Mouse (Mus musculus): Measurements from ENCODE around the gene Map3k5. TPM values are rescaled to one million over a fixed set of nuclear protein-coding genes. Genes with fewer than 3 reads are reported as not detected.

The Map3k5 gene
- polyA plus RNA-seq, 1 experiment from 2014 or later, result 1.4 TPM

DNA sequence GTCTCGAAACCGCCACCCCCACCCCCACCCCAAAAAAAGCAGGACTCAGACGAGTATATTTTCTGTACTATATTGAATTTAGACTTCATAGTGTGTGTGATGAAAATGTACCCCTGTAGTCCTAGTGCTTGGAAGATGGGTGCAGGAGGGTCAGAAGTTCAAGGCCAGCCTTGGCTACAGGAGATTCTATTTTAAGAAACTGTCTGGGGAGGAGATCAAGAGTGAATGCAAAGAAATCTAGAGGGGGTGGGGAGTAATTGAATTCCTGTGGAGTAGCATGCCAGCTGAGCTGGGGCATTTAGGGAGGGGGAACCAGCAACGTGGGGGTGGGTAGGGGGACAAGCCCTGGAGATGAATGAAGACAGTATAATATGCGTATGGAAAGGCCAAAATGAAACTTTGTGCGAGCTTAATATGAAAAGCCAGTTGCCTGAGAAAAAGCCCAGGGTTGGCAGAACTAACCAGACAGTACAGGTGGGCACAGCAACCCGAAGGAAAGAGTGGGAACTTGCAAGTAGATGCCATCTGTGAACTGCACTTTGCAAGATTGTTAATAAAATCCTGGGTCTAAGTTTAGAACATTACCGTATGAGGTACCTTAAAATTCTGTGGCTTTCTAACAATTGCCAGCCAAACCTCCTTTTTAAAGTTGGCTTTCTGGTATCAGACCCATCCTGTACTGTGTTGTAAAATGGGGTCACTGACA lies 222.9 kb downstream of the Map3k5 start:
- H3K4me1 ChIP-seq (ENCODE audit: insufficient read depth), result peaks cover 11% of the 10 kb centered on the region; the same call in 1 of the 2 replicates
- WGBS (ENCODE audit: insufficient replicate concordance), result 80% methylated on average over 8 of the region's 8 CpGs
- TF ChIP-seq EP300 (IDR thresholded peaks at IDR 0.05; ENCODE audit: low read depth) (no peak), CTCF (IDR thresholded peaks at IDR 0.05; ENCODE audit: low read depth) (no peak)
- H3K9me3 ChIP-seq (ENCODE audit: low read length), result no peaks in the 10 kb centered on the region
- no peak overlapping the region for H3K4me3 ChIP-seq (ENCODE audit: low read depth, low read length)
- H3K36me3 ChIP-seq (replicated peaks; ENCODE audit: insufficient read depth, low read length), result no peaks in the 10 kb centered on the region
- DNase-seq (no peak), ATAC-seq (no peak)
- H3K9ac ChIP-seq (replicated peaks), result no peak overlapping the region
- no peak overlapping the region for H3K4me2 ChIP-seq (ENCODE audit: low read depth, low read length)
- H3K27me3 ChIP-seq (ENCODE audit: insufficient read depth, low read length), result no peaks in the 10 kb centered on the region
- no peak overlapping the region for H3K27ac ChIP-seq (ENCODE audit: low read depth)

DNA sequence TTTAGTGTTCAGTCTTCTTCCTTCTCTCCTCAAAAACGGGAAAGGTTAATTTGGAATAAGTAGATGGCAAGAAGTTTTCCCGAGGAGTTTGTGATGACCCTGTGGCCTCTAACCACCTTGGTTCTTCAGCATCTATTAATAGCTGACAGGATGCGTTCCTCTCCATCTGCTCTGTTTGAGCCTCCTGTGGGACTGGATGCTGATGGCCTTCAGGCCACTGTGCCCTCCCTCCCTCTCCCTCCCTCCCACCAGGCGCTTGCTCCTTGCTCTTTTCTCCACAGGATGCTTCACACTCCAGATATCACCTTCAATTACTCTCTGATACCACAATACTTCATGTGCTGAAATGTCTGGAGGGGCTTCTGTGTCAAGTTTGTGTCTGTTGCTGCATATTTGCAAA lies 224.5 kb downstream of the Map3k5 start:
- H3K27ac ChIP-seq (ENCODE audit: low read depth), result no peak overlapping the region
- H3K27me3 ChIP-seq (ENCODE audit: insufficient read depth, low read length), result no peaks in the 10 kb centered on the region
- TF ChIP-seq EP300 (IDR thresholded peaks at IDR 0.05; ENCODE audit: low read depth) (no peak), CTCF (IDR thresholded peaks at IDR 0.05; ENCODE audit: low read depth) (no peak)
- no peak for ATAC-seq
- H3K36me3 ChIP-seq (replicated peaks; ENCODE audit: insufficient read depth, low read length), result no peaks in the 10 kb centered on the region
- no peak for DNase-seq
- no peak overlapping the region for H3K4me2 ChIP-seq (ENCODE audit: low read depth, low read length)
- H3K4me1 ChIP-seq (ENCODE audit: insufficient read depth), result peaks cover 6% of the 10 kb centered on the region; the same call in 1 of the 2 replicates
- H3K4me3 ChIP-seq (ENCODE audit: low read depth, low read length), result no peak overlapping the region
- no peaks in the 10 kb centered on the region for H3K9me3 ChIP-seq (ENCODE audit: low read length)
- H3K9ac ChIP-seq (replicated peaks), result no peak overlapping the region
- 62% methylated on average over 4 of the region's 4 CpGs for WGBS (ENCODE audit: insufficient replicate concordance)

DNA sequence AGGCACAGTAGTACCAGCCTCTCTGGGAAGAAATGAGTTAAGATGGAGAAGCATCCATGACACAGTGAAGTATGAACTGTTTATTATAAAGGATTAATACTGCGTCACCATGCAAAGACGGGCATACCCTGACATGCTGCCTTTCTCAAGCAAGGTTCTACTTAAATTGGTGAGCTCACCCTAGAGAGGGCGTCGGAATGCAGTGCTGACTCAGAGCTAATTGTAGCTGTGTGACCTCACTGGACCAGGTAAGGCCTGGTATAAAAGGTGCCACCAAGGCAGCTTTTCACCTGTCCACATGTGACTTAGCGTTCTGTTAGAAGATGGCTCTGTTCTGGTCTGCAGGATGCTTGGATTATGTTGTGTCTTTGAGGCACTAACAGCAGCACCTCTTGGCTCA lies 225.0 kb downstream of the Map3k5 start:
- DNase-seq (no peak), ATAC-seq (no peak)
- Histone ChIP-seq H3K27ac (ENCODE audit: low read depth) (no peak overlapping the region), H3K4me1 (ENCODE audit: insufficient read depth) (0 out of 2 replicates have a peak, but pooled peaks cover 5% of the 10 kb centered on the region), H3K27me3 (ENCODE audit: insufficient read depth, low read length) (no peaks in the 10 kb centered on the region), H3K9ac (replicated peaks) (no peak overlapping the region), H3K9me3 (ENCODE audit: low read length) (no peaks in the 10 kb centered on the region), H3K36me3 (replicated peaks; ENCODE audit: insufficient read depth, low read length) (no peaks in the 10 kb centered on the region), H3K4me3 (ENCODE audit: low read depth, low read length) (no peak overlapping the region), H3K4me2 (ENCODE audit: low read depth, low read length) (no peak overlapping the region)
- 82% methylated on average over 5 of the region's 5 CpGs for WGBS (ENCODE audit: insufficient replicate concordance)
- TF ChIP-seq CTCF (IDR thresholded peaks at IDR 0.05; ENCODE audit: low read depth) (no peak), EP300 (IDR thresholded peaks at IDR 0.05; ENCODE audit: low read depth) (no peak)

DNA sequence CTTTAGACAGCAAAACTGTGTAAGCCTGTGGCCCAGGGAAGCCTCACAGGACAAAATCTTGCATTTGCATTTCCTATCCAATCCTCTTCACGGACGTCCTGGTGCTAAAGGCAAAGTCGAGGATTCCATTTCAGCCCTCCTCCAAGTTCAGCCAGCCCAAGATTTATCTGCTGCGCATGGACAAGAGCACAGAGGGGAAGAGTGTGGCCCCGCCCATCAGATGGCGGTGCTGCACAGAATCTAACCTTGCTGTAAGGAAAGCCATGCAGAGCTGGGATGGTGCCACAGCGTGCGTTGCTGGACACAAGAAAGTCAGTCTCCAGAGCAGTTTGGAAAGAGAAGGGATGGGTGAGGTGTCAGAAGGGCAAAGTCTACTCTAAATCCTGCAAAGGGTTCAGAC lies 226.6 kb downstream of the Map3k5 start:
- DNase-seq (no peak), ATAC-seq (no peak)
- 46% methylated on average over 8 of the region's 8 CpGs for WGBS (ENCODE audit: insufficient replicate concordance)
- H3K9ac ChIP-seq (replicated peaks), result no peak overlapping the region
- no peak overlapping the region for H3K27ac ChIP-seq (ENCODE audit: low read depth)
- TF ChIP-seq EP300 (IDR thresholded peaks at IDR 0.05; ENCODE audit: low read depth) (no peak), CTCF (IDR thresholded peaks at IDR 0.05; ENCODE audit: low read depth) (no peak)
- no peak overlapping the region for H3K4me2 ChIP-seq (ENCODE audit: low read depth, low read length)
- no peaks in the 10 kb centered on the region for H3K9me3 ChIP-seq (ENCODE audit: low read length)
- H3K36me3 ChIP-seq (replicated peaks; ENCODE audit: insufficient read depth, low read length), result no peaks in the 10 kb centered on the region
- H3K27me3 ChIP-seq (ENCODE audit: insufficient read depth, low read length), result no peaks in the 10 kb centered on the region
- H3K4me1 ChIP-seq (ENCODE audit: insufficient read depth), result 0 out of 2 replicates have a peak, but pooled peaks cover 5% of the 10 kb centered on the region
- no peak overlapping the region for H3K4me3 ChIP-seq (ENCODE audit: low read depth, low read length)

DNA sequence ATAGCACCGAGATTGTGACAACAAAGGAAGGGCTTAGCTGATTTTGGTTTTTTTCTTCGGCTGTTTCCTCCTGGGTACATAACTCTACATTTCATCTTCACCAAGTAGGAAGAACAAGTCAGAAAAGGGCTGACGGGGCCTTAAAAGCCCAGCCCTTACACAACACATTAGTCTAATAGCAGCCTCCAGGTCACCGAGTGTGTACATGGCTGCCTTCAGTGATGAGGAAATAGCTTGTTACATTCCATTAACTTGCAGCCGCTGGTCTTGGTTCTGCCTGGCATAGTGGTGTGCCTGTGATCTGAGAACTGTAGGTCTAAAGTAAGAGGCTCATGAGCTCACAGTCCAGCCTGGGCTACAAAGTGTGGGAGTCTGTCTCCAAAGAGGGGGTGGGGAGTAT lies 230.5 kb downstream of the Map3k5 start:
- Histone ChIP-seq H3K36me3 (replicated peaks; ENCODE audit: insufficient read depth, low read length) (no peaks in the 10 kb centered on the region), H3K27me3 (ENCODE audit: insufficient read depth, low read length) (no peaks in the 10 kb centered on the region), H3K4me1 (ENCODE audit: insufficient read depth) (peaks cover 26% of the 10 kb centered on the region), H3K27ac (ENCODE audit: low read depth) (no peak overlapping the region), H3K9me3 (ENCODE audit: low read length) (no peaks in the 10 kb centered on the region), H3K9ac (replicated peaks) (no peak overlapping the region), H3K4me2 (ENCODE audit: low read depth, low read length) (no peak overlapping the region), H3K4me3 (ENCODE audit: low read depth, low read length) (no peak overlapping the region)
- ATAC-seq (peak; percentile 21; the same call in 1 of the 2 replicates), DNase-seq (no peak)
- TF ChIP-seq CTCF (IDR thresholded peaks at IDR 0.05; ENCODE audit: low read depth) (no peak), EP300 (IDR thresholded peaks at IDR 0.05; ENCODE audit: low read depth) (no peak)
- 71% methylated on average over 5 of the region's 5 CpGs for WGBS (ENCODE audit: insufficient replicate concordance)

DNA sequence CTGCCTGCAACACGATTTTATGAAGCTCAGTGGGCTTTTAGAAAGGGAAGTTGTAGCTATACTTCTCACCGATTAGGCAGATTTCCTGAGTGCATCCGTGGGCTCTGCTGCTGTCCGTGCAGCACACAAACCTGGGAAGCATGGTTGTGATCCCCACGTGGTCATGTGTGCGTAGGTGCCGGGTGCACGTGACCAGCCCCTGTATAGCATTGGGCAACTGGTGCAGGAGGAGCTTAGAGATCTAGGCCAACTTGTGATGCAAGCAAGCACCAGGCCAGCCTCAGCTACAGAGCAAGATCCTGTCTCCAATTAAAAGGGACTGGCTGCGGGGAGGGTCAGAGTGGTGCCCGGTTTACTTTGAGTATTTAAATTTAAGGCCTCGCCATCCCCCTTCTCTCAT lies 232.5 kb downstream of the Map3k5 start:
- Histone ChIP-seq H3K27me3 (ENCODE audit: insufficient read depth, low read length) (no peaks in the 10 kb centered on the region), H3K4me1 (ENCODE audit: insufficient read depth) (peaks cover 27% of the 10 kb centered on the region), H3K27ac (ENCODE audit: low read depth) (peak overlapping the region; percentile 63), H3K36me3 (replicated peaks; ENCODE audit: insufficient read depth, low read length) (no peaks in the 10 kb centered on the region), H3K4me3 (ENCODE audit: low read depth, low read length) (no peak overlapping the region), H3K9me3 (ENCODE audit: low read length) (no peaks in the 10 kb centered on the region), H3K9ac (replicated peaks) (no peak overlapping the region), H3K4me2 (ENCODE audit: low read depth, low read length) (no peak overlapping the region)
- ATAC-seq, result peak; percentile 83
- no peak for TF ChIP-seq EP300 (IDR thresholded peaks at IDR 0.05; ENCODE audit: low read depth)
- no peak for TF ChIP-seq CTCF (IDR thresholded peaks at IDR 0.05; ENCODE audit: low read depth)
- WGBS (ENCODE audit: insufficient replicate concordance), result 24% methylated on average over 11 of the region's 11 CpGs
- DNase-seq, result peak; percentile 66
